Mouse (Mus musculus) right cerebral cortex, adult 2 months (tissue): ENCODE data around the gene Nbeal2.
"Not testable (repeated sequence)": the region's sequence is repeated elsewhere in the genome, so short reads cannot be mapped to it uniquely, and the experiment has no call there.

Source experiments
- DNase-seq, 2 experiments: peaks; one replicate each; pipeline ENCODE4 v3.0.0; 2021 to 2022; ENCODE audit warnings: low spot score in 2 of 2

Gene Nbeal2

DNA sequence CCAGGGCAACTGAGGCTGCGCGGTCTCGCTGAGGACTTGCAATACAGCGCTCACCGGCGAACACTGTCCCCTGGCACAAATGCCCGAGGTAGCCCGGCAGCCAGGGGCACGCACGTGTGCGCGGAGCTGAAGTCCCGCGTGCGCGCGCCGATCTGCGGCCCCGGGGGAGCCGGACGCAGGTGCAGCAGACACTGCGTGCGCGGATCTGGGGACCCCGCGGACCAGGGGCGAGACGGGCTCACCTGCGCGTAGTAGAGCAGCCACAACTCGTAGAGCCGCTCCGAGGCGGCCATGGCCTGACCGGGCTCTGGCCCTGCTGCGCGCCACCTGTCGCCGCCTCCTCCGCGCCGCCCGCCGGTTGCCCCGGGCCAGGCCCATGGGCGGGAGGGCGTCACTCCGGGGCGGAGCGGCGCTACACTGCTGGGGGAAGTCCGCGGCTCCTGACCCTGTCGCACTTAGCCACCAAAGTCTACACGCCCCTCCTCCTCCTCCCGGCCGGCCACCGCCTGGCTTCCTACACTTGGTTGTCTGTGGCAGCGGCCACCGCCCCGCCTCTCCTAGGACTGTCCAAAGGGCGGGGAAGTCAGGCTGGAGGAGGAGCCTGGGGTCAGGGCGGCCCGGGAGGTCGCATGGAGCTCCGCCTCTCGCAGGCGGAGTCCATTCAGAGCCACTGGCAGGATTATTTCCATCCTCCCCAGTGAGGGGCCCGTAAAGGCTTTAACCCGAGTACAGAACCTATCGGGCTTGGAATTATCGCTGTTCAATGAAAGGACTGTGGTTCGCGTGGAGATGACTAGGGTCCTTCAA lies at the start of gene Nbeal2:
Gene Nbeal2 (minus strand): TSS at position 507 of the 807 bp plus-strand sequence.
- peak; percentile 68 to 75 for DNase-seq

GRCm38 (mm10) chr9:110702848-110703247 lies 48.9 kb upstream of the Nbeal2 start:
- DNase-seq, result no peak

- DNase-seq, result peak in 1 of 2 experiments; percentile 43
Measured at GRCm38 (mm10) chr9:110701114-110702032, 47.4 kb upstream of the Nbeal2 start.

- DNase-seq, result no peak
Measured at GRCm38 (mm10) chr9:110699574-110699973, 45.6 kb upstream of the Nbeal2 start.

- DNase-seq, result no peak
Measured at GRCm38 (mm10) chr9:110697465-110697864, 43.5 kb upstream of the Nbeal2 start.

DNA sequence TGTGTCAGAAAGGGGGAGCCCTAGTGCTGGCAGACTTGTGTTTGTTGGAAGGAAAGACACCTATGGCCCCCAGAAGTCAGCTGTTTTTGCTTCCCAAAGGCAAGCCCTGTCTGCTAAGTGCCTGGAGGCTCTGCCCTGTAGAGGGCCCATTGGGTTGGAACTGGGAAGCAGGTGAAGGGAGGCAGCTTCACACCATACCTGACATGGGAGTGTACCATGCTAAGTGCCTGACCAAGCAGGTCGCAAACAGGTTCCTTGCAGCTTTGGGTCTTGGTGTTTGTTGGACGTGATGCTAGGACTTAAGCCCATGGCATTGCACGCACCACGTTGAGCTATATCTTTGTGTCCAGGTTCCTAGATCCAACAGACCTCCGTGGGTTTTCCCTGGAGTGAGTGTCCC lies 42.5 kb upstream of the Nbeal2 start:
- no peak for DNase-seq

DNA sequence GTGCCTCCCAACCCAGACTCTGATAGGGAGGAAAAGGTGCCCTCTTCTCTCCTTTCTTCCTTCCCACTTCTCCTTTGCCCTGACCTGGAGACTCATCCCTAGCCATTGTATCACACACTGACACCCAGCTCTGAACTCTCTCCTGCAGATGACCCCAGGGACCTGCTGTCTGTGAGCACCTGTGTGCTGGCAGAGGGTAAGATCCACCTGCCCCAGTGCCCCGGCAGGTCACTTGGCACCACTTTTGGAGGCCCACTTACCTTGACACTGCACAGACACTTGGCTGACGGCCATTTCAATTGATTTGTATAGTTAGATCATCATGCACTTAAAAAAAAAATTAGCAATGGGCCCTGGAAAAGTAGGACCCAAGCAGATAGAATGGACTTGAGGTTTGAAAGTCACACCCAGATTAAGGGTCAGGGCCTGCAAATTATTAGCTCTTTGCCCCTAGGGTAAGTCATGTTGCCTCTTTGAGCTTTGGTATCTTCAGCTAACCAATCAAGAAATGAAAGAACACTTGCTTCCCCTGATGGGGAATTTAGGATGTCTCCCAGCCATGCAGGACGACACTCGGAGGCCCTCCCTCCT lies 41.3 kb upstream of the Nbeal2 start:
- DNase-seq, result no peak

GRCm38 (mm10) chr9:110689261-110689779 lies 35.4 kb upstream of the Nbeal2 start:
- DNase-seq, result no peak

DNA sequence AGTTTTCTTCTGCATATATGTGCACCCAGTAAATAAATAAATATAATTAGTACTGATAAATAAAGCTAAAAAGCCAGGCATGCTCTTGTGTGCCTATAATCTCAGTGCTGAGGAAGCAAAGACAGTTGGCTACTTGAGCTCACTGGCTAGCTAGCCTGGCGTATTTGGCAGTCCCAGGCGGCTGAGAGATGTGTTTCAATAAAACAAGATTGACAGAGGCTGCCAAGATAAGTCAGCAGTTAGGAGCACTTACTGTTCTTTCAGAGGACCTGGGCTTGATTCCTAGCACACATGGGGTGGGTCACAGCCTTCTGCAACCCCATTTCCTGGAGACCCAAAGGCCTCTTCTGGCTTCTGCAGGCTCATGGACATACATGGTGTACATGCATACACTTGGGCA lies 33.9 kb upstream of the Nbeal2 start:
- no peak for DNase-seq

- no peak for DNase-seq
Measured at GRCm38 (mm10) chr9:110687061-110687460, 33.1 kb upstream of the Nbeal2 start.

DNA sequence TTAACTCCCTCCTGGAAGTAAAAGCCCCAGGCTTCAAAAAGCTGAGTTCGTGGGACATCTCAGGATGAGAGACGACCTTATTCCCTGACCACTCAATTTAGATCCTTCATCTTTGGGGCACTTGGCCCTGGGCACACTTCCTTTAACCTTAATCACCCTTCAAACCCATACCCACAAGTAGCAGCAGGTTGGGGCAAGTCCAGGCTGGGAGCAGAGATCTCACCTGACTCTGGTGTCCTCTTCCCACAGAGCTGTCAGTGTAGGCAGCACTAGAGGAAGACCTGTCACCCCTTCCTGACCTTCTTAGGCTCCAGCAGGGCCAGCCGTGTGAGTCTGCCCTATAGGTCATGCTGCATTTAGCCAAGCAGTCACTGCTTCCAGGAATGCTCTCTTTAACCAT lies 32.5 kb upstream of the Nbeal2 start:
- no peak for DNase-seq

DNA sequence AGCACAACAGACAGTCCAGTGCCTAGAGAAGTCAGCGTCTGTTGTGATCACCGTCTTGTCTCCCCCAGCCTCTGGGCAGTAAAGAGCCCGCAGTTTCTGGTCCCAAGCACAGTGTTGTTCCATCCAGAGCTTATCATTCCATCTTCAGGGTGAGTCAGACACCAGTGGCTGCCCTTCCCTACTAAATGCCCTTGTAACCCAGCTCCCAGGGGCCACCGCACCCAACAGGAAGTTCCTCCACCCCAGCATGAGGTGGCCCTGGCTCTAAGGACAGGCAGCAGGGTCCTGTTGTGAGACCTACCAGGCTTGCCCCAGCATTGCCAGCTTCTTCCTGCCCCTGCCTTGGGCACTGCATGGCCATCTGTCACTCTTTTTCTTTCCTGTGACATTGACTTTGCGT lies 31.6 kb upstream of the Nbeal2 start:
- no peak for DNase-seq

- DNase-seq, result no peak
Measured at GRCm38 (mm10) chr9:110685187-110685586, 31.2 kb upstream of the Nbeal2 start.

GRCm38 (mm10) chr9:110684100-110684831 lies 30.3 kb upstream of the Nbeal2 start:
- DNase-seq, result peak; percentile 68 to 75

- no peak for DNase-seq
Measured at GRCm38 (mm10) chr9:110683574-110684099, 29.7 kb upstream of the Nbeal2 start.

- DNase-seq, result not testable (repeated sequence)
Measured at GRCm38 (mm10) chr9:110682697-110683096, 28.7 kb upstream of the Nbeal2 start.

DNA sequence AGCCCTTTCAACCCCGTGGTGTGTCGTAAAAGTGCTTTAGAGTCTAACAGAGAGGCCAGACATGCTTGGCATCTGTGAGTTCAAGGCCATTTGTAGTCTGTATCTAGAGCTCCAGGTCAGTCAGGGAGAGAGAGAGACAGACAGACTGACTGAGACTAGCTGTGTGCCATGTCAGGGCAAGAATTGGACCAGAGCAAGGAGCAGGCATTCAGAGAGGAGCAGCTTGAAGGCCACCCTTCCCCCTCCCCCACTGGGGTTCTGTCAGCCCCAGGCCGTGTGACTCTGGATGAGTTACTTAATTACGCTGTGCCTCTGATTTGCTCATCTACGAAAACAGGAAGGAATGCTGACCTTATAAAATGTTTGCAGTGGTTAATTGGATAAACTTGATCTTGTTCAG lies 28.3 kb upstream of the Nbeal2 start:
- no peak for DNase-seq

GRCm38 (mm10) chr9:110681817-110682216 lies 27.9 kb upstream of the Nbeal2 start:
- peak; percentile 41 to 44 for DNase-seq

- DNase-seq, result peak in 1 of 2 experiments; percentile 36
Measured at GRCm38 (mm10) chr9:110680736-110681507, 27.0 kb upstream of the Nbeal2 start.

DNA sequence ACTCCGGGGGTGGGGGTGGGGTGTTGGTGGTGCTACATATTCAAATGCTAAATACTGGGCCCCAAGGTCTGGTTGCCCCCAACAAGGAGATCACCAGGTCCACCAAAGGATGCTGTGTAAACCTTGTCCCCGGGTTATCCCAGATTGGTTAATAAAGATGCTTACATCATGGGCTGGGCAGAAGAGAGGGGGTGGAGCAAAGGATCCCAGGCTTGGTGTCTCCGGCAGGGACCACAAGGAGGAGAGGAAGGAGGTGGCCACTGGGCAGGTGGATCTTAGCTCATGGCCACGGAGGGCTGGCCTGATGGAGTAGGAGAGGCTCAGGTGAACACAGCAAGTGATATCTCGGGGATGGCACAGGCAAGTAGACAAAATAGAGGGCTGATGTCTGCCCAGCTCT lies 24.9 kb upstream of the Nbeal2 start:
- DNase-seq, result no peak
